In genomic region chr7:122940371-122941075, GRCm38 (mm10) we compare ENCODE assay signal across 9 mouse cellular contexts. TPM values are rescaled to one million over a fixed set of nuclear protein-coding genes. Genes with fewer than 3 reads are reported as not detected.
DNase-seq lines count a peak whose midpoint lies in the region; ATAC-seq and TF ChIP-seq lines count a peak whose summit lies in the region.
"Had no signal": no experiment of that assay in that cellular context is flagged by ENCODE, and none has a peak within 500 bp of the region (broad histone marks: within the 10 kb centered on the region; RNA-seq: fewer than 3 reads in every experiment).

No protein-coding gene starts in this region.

- H3K27ac ChIP-seq in heart, embryonic 11.5 days (ENCODE audit: low read depth, low read length): no peak overlapping the region
- H3K27ac ChIP-seq in embryonic facial prominence, embryonic 14.5 days (replicated peaks; ENCODE audit: low read depth, low read length): no peak overlapping the region
- H3K27ac ChIP-seq in limb, embryonic 14.5 days (replicated peaks; ENCODE audit: low read depth, low read length): no peak overlapping the region
- no peak overlapping the region for H3K27ac ChIP-seq in left cerebral cortex, adult 2 months

- no peaks in the 10 kb centered on the region for H3K36me3 ChIP-seq in heart, embryonic 11.5 days (ENCODE audit: control insufficient read depth, insufficient read depth, low read length)
- H3K36me3 ChIP-seq in embryonic facial prominence, embryonic 14.5 days (ENCODE audit: control insufficient read depth, insufficient read depth, low read length): no peaks in the 10 kb centered on the region
- H3K36me3 ChIP-seq in limb, embryonic 14.5 days (ENCODE audit: control insufficient read depth, insufficient read depth, low read length): no peaks in the 10 kb centered on the region

- H3K9ac ChIP-seq in heart, embryonic 11.5 days (ENCODE audit: low read depth, low read length): peak overlapping the region; percentile 64
- H3K9ac ChIP-seq in embryonic facial prominence, embryonic 14.5 days (ENCODE audit: low read depth, low read length): no peak overlapping the region
- H3K9ac ChIP-seq in limb, embryonic 14.5 days (ENCODE audit: low read depth, low read length, severe bottlenecking): no peak overlapping the region

- no peaks in the 10 kb centered on the region for H3K27me3 ChIP-seq in heart, embryonic 11.5 days (ENCODE audit: control insufficient read depth, insufficient read depth, low read length)
- no peaks in the 10 kb centered on the region for H3K27me3 ChIP-seq in embryonic facial prominence, embryonic 14.5 days (replicated peaks; ENCODE audit: control insufficient read depth, insufficient read depth, low read length)
- no peaks in the 10 kb centered on the region for H3K27me3 ChIP-seq in limb, embryonic 14.5 days (ENCODE audit: control insufficient read depth, insufficient read depth, low read length)

- 13% methylated on average over 12 of the region's 12 CpGs for whole genome bisulfite sequencing in heart, embryonic 11.5 days (ENCODE audit: insufficient replicate concordance)
- 17% methylated on average over 12 of the region's 12 CpGs for WGBS in embryonic facial prominence, embryonic 14.5 days
- 15% methylated on average over 12 of the region's 12 CpGs for WGBS in limb, embryonic 14.5 days

- peak overlapping the region; percentile 61 for H3K4me2 ChIP-seq in heart, embryonic 11.5 days
- peak overlapping the region; percentile 33 for H3K4me2 ChIP-seq in embryonic facial prominence, embryonic 14.5 days (ENCODE audit: low read depth, low read length)
- H3K4me2 ChIP-seq in limb, embryonic 14.5 days (replicated peaks; ENCODE audit: low read depth, low read length, severe bottlenecking): peak overlapping the region; percentile 27

- no peaks in the 10 kb centered on the region for H3K4me1 ChIP-seq in heart, embryonic 11.5 days (ENCODE audit: control insufficient read depth, insufficient read depth, low read length)
- no peaks in the 10 kb centered on the region for H3K4me1 ChIP-seq in embryonic facial prominence, embryonic 14.5 days (ENCODE audit: control insufficient read depth, insufficient read depth, low read length)
- no peaks in the 10 kb centered on the region for H3K4me1 ChIP-seq in limb, embryonic 14.5 days (ENCODE audit: control insufficient read depth, insufficient read depth, low read length)

- intact Hi-C loops in left cerebral cortex, adult 2 months (cut with DNase I): no loop called here

- no peak for TF ChIP-seq POLR2A in limb, embryonic 14.5 days (IDR thresholded peaks at IDR 0.05; ENCODE audit: borderline replicate concordance, extremely low read depth, insufficient read depth, insufficient read length)

- no peaks in the 10 kb centered on the region for H3K9me3 ChIP-seq in heart, embryonic 11.5 days (replicated peaks; ENCODE audit: control insufficient read depth, low read length)
- no peaks in the 10 kb centered on the region for H3K9me3 ChIP-seq in embryonic facial prominence, embryonic 14.5 days (ENCODE audit: control insufficient read depth, low read length)
- H3K9me3 ChIP-seq in limb, embryonic 14.5 days (ENCODE audit: control insufficient read depth, low read length): no peaks in the 10 kb centered on the region

- ATAC-seq in heart, embryonic 11.5 days (replicated peaks; ENCODE audit: insufficient number of reproducible peaks, low FRiP score, low TSS enrichment): no peak
- no peak for ATAC-seq in embryonic facial prominence, embryonic 14.5 days (ENCODE audit: low read depth)
- ATAC-seq in limb, embryonic 14.5 days (ENCODE audit: low FRiP score, low read depth): no peak
- ATAC-seq: Patski had no signal

- DNase-seq in heart, adult 9 months (ENCODE audit: low spot score in 2 of 2): no peak
- no peak for DNase-seq in embryonic facial prominence, embryonic 14.5 days (ENCODE audit: low spot score)
- no peak for DNase-seq in limb, embryonic 14.5 days (ENCODE audit: low spot score)
- DNase-seq in naive thymus-derived CD4-positive, alpha-beta T cell, adult 2 months (ENCODE audit: low read depth): peak; percentile 90
- DNase-seq in urinary bladder, postnatal 14 days (ENCODE audit: low spot score): no peak
- DNase-seq in layer of hippocampus, adult 9-10 months (ENCODE audit: low spot score): no peak
- no peak for DNase-seq in left cerebral cortex, adult 2 months (ENCODE audit: extremely low spot score in 1 of 2, low spot score in 2 of 2)

- no peak for TF ChIP-seq CTCF in left cerebral cortex, adult 2 months (IDR thresholded peaks at IDR 0.05)

- peak overlapping the region; percentile 32 for H3K4me3 ChIP-seq in heart, embryonic 11.5 days (ENCODE audit: low read depth, low read length)
- 0 out of 2 replicates have a peak overlapping the region, but pooled peaks have one; percentile 15 for H3K4me3 ChIP-seq in embryonic facial prominence, embryonic 14.5 days (ENCODE audit: low read depth, low read length)
- no peak overlapping the region for H3K4me3 ChIP-seq in limb, embryonic 14.5 days (replicated peaks; ENCODE audit: low read length)
- H3K4me3 ChIP-seq in left cerebral cortex, adult 2 months: no peak overlapping the region

RNA-seq across cellular contexts. Expression of gene Rbbp6, which starts 25.0 kb away (rescaled TPM):
- polyA plus RNA-seq in heart, embryonic 11.5 days (2014; fragmentation: Nextera tagmentation; extraction: Ambion mirVana): 22.0 and 30.1 TPM in 2 replicates
- 31.0 and 31.4 TPM in 2 replicates for polyA plus RNA-seq in embryonic facial prominence, embryonic 14.5 days (2014; fragmentation: Nextera tagmentation; extraction: Ambion mirVana)
- polyA plus RNA-seq in limb, embryonic 14.5 days (2012; rRNA removed): 44.6 and 66.1 TPM in 2 replicates
- 34.4 and 40.1 TPM in 2 replicates for polyA plus RNA-seq in limb, embryonic 14.5 days (2014; fragmentation: Nextera tagmentation; extraction: Ambion mirVana)
- total RNA-seq in left cerebral cortex, adult 2 months (2021): 10 to 100 TPM; 67.7 to 70.8 TPM

Comparison
In these comparisons a context has a peak if more than half of its experiments do, and no peak if none do; other contexts are left out.
1. H3K4me3 ChIP-seq: peak in heart, embryonic 11.5 days (single experiment) and embryonic facial prominence, embryonic 14.5 days (single experiment); none in limb, embryonic 14.5 days (single experiment) and left cerebral cortex, adult 2 months (single experiment).
2. Peak in every context shown above with its lines, with median percentiles within 50 percentile points of each other: H3K4me2 ChIP-seq.